ENCODE assay signal across 24 mouse cellular contexts in genomic region chr1:119545671-119546070, GRCm38 (mm10).
"Had no signal": no experiment of that assay in that cellular context is flagged by ENCODE, and none has a peak within 500 bp of the region (broad histone marks: within the 10 kb centered on the region; RNA-seq: fewer than 3 reads in every experiment).

No protein-coding gene starts in this region.

- ATAC-seq: intestine, embryonic 15.5 days; midbrain, embryonic 15.5 days had no signal

- DNase-seq: kidney, adult 18-20 months; kidney, adult 9 months; layer of hippocampus, postnatal 36 days; liver; lung, adult 18-20 months; lung, postnatal 36 days; right cerebral cortex, adult 18-20 months; right cerebral cortex, postnatal 14 days; right cerebral cortex, postnatal 4 days; thymus, adult 2 months; thymus, postnatal 14 days; thymus, postnatal 4 days had no signal

- H3K36me3 ChIP-seq: intestine, embryonic 15.5 days; liver, embryonic 15.5 days; midbrain, embryonic 15.5 days had no signal

- H3K27ac ChIP-seq: intestine, embryonic 15.5 days; kidney, postnatal 0 days; layer of hippocampus, adult 2 months; left cerebral cortex, adult 2 months; limb, embryonic 13.5 days; liver, embryonic 12.5 days; liver, embryonic 15.5 days; midbrain, embryonic 12.5 days; midbrain, embryonic 15.5 days; neural tube, embryonic 12.5 days; neural tube, embryonic 15.5 days; stomach, postnatal 0 days had no signal

- H3K27me3 ChIP-seq: intestine, embryonic 15.5 days; limb, embryonic 13.5 days; liver, embryonic 12.5 days; liver, embryonic 15.5 days; midbrain, embryonic 12.5 days; midbrain, embryonic 15.5 days; neural tube, embryonic 12.5 days; neural tube, embryonic 15.5 days had no signal

- H3K4me1 ChIP-seq: midbrain, embryonic 12.5 days; midbrain, embryonic 15.5 days; neural tube, embryonic 12.5 days; neural tube, embryonic 15.5 days had no signal

- H3K4me3 ChIP-seq: intestine, embryonic 15.5 days; layer of hippocampus, adult 2 months; left cerebral cortex, adult 2 months; limb, embryonic 13.5 days; liver, embryonic 12.5 days; liver, embryonic 15.5 days; midbrain, embryonic 12.5 days; midbrain, embryonic 15.5 days; neural tube, embryonic 12.5 days; neural tube, embryonic 15.5 days had no signal

- H3K9me3 ChIP-seq: intestine, embryonic 15.5 days; limb, embryonic 13.5 days; liver, embryonic 12.5 days; liver, embryonic 15.5 days; midbrain, embryonic 12.5 days; midbrain, embryonic 15.5 days; neural tube, embryonic 12.5 days; neural tube, embryonic 15.5 days had no signal

- H3K4me2 ChIP-seq: intestine, embryonic 15.5 days; limb, embryonic 13.5 days; liver, embryonic 15.5 days; midbrain, embryonic 12.5 days; midbrain, embryonic 15.5 days; neural tube, embryonic 12.5 days; neural tube, embryonic 15.5 days had no signal

- H3K9ac ChIP-seq: intestine, embryonic 15.5 days; limb, embryonic 13.5 days; liver, embryonic 12.5 days; liver, embryonic 15.5 days; midbrain, embryonic 12.5 days; midbrain, embryonic 15.5 days; neural tube, embryonic 12.5 days; neural tube, embryonic 15.5 days had no signal
